Mouse (Mus musculus) embryonic facial prominence, embryonic 12.5 days (tissue): ENCODE measurements around the gene H2-Aa. TPM values are rescaled to one million over a fixed set of nuclear protein-coding genes. Genes with fewer than 3 reads are reported as not detected.

Experiments
- ATAC-seq: fragments of 200-750 bp; cut with Nextera tagmentation; 2 replicates; pipeline ENCODE4 v1.8.0; 2017; ENCODE audit not compliant: insufficient number of reproducible peaks, insufficient read depth, low FRiP score, low TSS enrichment
- H3K27ac ChIP-seq: fragments of 300-500 bp; sonication (generic); 2 replicates; pipeline ENCODE4 v1.5.1; 2016; ENCODE audit warnings: mild to moderate bottlenecking
- H3K27me3 ChIP-seq: fragments of 300-500 bp; sonication (generic); 2 replicates; pipeline ENCODE4 v1.6.1; 2016; ENCODE audit warnings: mild to moderate bottlenecking, moderate library complexity
- H3K36me3 ChIP-seq: fragments of 300-500 bp; sonication (generic); 2 replicates; pipeline ENCODE4 v1.6.1; 2016; ENCODE audit warnings: mild to moderate bottlenecking
- H3K4me1 ChIP-seq: fragments of 300-500 bp; sonication (generic); 2 replicates; pipeline ENCODE4 v1.6.1; 2016
- H3K4me2 ChIP-seq: fragments of 300-500 bp; sonication (generic); replicated peaks from 2 replicates; pipeline ENCODE4 v1.6.1; 2016; ENCODE audit warnings: mild to moderate bottlenecking, moderate library complexity
- H3K4me3 ChIP-seq: fragments of 300-500 bp; sonication (generic); 2 replicates; pipeline ENCODE4 v1.5.1; 2016; ENCODE audit warnings: mild to moderate bottlenecking
- H3K9ac ChIP-seq: fragments of 300-500 bp; sonication (generic); 2 replicates; pipeline ENCODE4 v1.6.1; 2016; ENCODE audit warnings: mild to moderate bottlenecking, moderate library complexity
- H3K9me3 ChIP-seq: fragments of 300-500 bp; sonication (generic); 2 replicates; pipeline ENCODE4 v1.6.1; 2016; ENCODE audit warnings: mild to moderate bottlenecking, moderate library complexity
- whole genome bisulfite sequencing: fragments of 180-500 bp; shearing (Covaris S2); methylation state at CpG from one replicate; pipeline ENCODE4 v1.1.7; 2016; 5-methylcytosine and 5-hydroxymethylcytosine counted together
- polyA plus RNA-seq: library from polyadenylated mRNA; unstranded; fragments of >200 nt; fragmentation: Nextera tagmentation; extraction: Ambion mirVana; gene quantifications from 2 replicates; pipeline ENCODE4 v1.2.1, GENCODE M21; 2016

The H2-Aa gene
- polyA plus RNA-seq, 1 experiment from 2014 or later, result 0.19 TPM

DNA sequence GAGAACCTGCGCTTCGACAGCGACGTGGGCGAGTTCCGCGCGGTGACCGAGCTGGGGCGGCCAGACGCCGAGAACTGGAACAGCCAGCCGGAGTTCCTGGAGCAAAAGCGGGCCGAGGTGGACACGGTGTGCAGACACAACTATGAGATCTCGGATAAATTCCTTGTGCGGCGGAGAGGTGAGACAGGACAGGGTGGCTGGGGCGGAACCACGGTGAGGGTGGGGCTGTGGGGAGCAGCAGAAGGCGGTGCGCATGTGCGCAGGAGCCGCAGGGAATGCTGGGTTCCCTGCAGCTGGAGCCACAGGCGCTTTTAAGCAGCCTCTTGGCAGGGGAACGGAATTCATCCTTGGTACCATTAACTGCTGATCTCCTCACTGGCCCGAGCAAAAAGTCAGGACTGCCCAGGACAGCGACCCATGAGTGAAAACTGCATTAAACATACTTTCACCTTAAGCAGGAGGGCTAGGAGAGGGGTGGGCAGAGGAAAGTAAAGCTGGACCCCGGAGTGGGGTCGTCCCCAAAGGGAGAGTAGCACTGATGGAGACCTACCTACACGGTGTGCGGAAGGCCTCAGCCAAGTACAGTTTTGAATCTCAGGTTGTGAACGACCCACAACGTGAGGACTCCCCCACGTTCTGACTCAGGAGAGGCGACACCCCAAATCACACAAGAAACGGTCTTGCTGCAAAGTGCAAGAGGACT is 22.2 kb upstream of the H2-Aa start:
- Histone ChIP-seq H3K4me1 (0 out of 2 replicates have a peak, but pooled peaks cover 2% of the 10 kb centered on the region), H3K27me3 (0 out of 2 replicates have a peak, but pooled peaks cover 3% of the 10 kb centered on the region), H3K36me3 (no peaks in the 10 kb centered on the region), H3K9ac (peak overlapping the region; percentile 59), H3K27ac (0 out of 2 replicates have a peak overlapping the region, but pooled peaks have one; percentile 6), H3K9me3 (no peaks in the 10 kb centered on the region), H3K4me2 (peak overlapping the region; percentile 67), H3K4me3 (peak overlapping the region; percentile 55)
- ATAC-seq, result peak; percentile 68; the same call in 1 of the 2 replicates
- WGBS, result 24% methylated on average over 38 of the region's 38 CpGs

DNA sequence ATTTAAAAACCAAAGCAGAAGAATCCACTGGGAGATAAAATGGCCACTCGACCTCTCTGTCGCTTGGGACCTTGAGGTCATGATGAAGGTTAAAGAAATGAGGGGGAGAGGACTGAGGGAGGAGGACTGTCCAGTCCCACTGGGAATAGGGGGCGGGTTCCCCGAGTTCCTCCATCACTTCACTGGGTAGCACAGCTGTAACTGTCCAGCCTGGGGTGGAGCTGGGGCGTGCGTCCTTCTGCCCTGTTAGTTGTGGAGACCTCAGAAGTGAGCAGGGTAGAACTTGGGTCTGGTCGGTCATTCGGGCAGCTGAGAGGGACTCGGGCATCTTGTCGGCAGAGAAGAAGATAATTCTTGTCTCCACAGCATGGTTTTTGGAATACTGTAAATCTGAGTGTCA is 21.6 kb upstream of the H2-Aa start:
- 27% methylated on average over 10 of the region's 10 CpGs for WGBS
- Histone ChIP-seq H3K4me1 (0 out of 2 replicates have a peak, but pooled peaks cover 2% of the 10 kb centered on the region), H3K9me3 (no peaks in the 10 kb centered on the region), H3K27me3 (0 out of 2 replicates have a peak, but pooled peaks cover 3% of the 10 kb centered on the region), H3K4me3 (peak overlapping the region; percentile 55), H3K9ac (peak overlapping the region; percentile 59), H3K4me2 (peak overlapping the region; percentile 67), H3K36me3 (no peaks in the 10 kb centered on the region), H3K27ac (0 out of 2 replicates have a peak overlapping the region, but pooled peaks have one; percentile 6)
- ATAC-seq, result no peak

DNA sequence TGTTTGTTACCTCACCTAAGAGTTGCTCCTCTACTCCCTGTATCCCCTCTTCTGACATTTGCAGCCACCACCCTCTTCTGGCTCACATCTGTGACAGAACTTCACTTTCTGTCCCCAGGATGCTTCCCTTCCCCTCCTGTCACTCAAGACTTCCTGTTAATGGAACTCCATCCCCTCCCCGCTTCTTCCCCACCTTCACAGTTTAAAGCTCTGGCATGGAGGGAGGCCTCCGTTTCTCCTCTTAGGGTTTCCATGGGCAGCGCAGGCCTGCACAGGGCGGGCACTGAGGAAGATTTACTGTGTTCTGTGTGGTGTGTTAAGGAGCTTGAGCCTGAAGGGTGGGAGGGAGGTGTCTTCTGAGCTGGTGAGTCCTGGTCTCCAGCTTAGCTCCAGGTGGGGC is 20.5 kb upstream of the H2-Aa start:
- Histone ChIP-seq H3K27ac (no peak overlapping the region), H3K9me3 (no peaks in the 10 kb centered on the region), H3K4me3 (no peak overlapping the region), H3K36me3 (no peaks in the 10 kb centered on the region), H3K27me3 (0 out of 2 replicates have a peak, but pooled peaks cover 3% of the 10 kb centered on the region), H3K9ac (no peak overlapping the region), H3K4me2 (no peak overlapping the region), H3K4me1 (0 out of 2 replicates have a peak, but pooled peaks cover 2% of the 10 kb centered on the region)
- WGBS, result 72% methylated on average over 4 of the region's 4 CpGs
- ATAC-seq, result no peak

DNA sequence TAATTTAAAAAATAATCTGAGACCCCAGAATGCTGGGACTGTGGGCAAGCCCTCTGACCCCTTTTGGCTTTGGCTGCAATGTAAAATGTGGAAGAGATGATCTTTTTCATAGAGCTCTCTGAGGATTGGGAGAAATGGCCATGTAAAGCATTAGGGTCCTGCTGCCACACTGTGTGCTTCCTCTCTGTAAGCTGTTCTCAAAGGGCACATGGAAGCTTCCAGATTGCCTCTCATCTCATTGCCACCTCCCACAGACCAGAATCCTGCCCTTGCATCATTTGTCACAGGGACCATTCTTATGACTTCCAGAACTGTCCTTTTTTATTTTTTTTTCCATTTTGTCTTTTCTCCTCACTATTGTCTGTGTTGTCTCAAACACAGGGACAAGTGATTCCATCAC is 19.6 kb upstream of the H2-Aa start:
- Histone ChIP-seq H3K27ac (no peak overlapping the region), H3K4me3 (no peak overlapping the region), H3K4me2 (no peak overlapping the region), H3K36me3 (no peaks in the 10 kb centered on the region), H3K4me1 (0 out of 2 replicates have a peak, but pooled peaks cover 2% of the 10 kb centered on the region), H3K27me3 (0 out of 2 replicates have a peak, but pooled peaks cover 3% of the 10 kb centered on the region), H3K9ac (no peak overlapping the region), H3K9me3 (no peaks in the 10 kb centered on the region)
- no peak for ATAC-seq

DNA sequence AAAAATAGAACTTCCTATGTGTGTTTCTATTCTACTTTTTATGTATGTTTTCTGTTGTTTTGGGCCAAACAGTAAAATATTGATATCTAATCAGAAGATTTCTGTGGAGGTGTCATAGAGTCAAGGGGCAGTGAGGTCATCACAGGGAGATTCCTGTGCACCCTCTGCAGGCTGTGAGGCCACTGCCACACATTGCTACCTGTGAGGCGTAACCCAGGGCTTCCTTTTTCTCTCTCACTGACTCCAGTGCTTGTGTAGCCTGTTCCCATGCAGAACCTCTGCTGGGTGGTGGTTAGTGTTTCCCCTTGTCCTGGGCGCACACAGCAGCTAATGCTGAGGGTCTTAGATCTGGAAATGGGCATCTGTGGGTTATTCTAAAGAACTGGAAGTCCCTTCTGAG is 18.8 kb upstream of the H2-Aa start:
- WGBS, result 84% methylated on average over 2 of the region's 2 CpGs
- no peak overlapping the region for H3K9ac ChIP-seq
- H3K4me2 ChIP-seq, result no peak overlapping the region
- H3K4me1 ChIP-seq, result 0 out of 2 replicates have a peak, but pooled peaks cover 2% of the 10 kb centered on the region
- no peak for ATAC-seq
- H3K4me3 ChIP-seq, result no peak overlapping the region
- no peak overlapping the region for H3K27ac ChIP-seq
- H3K9me3 ChIP-seq, result no peaks in the 10 kb centered on the region
- H3K27me3 ChIP-seq, result 0 out of 2 replicates have a peak, but pooled peaks cover 3% of the 10 kb centered on the region
- no peaks in the 10 kb centered on the region for H3K36me3 ChIP-seq

DNA sequence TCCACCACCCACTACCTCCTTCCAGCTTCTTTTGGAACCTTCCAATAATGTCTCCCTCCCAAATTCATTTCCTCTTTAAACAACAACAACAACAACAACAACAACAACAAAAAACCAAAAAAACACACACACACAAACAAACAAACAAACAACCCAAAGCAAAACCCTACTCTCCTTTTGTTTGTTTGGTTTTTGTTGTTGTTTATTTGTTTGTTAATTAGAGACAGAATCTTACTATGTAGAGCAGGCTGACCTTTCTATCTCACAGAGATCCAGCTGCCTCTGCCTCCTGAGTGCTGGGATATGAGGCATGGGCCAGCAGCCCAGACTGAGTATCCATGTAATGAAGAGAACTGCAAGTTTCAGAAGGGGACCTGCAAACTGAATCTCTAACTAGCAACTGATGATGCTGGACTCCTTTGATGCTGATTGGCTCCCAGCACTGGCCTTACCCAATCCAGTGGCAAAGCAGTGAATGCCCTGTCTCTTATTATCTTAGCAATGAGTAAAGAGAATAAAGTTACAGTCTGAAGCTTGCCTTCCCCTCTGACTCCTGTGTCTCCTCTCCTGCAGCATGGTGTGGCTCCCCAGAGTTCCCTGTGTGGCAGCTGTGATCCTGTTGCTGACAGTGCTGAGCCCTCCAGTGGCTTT is 17.9 kb upstream of the H2-Aa start, which contains the start of gene H2-Eb1:
Gene H2-Eb1 (plus strand): TSS at position 488 of the 651 bp plus-strand sequence.
- no peaks in the 10 kb centered on the region for H3K9me3 ChIP-seq
- H3K4me3 ChIP-seq, result no peak within 1 kb of the TSS
- no peaks in the 10 kb centered on the region for H3K36me3 ChIP-seq
- no peak within 1 kb of the TSS for H3K4me2 ChIP-seq
- H3K9ac ChIP-seq, result no peak within 1 kb of the TSS
- 0 out of 2 replicates have a peak, but pooled peaks cover 2% of the 10 kb centered on the region for H3K4me1 ChIP-seq
- 0 out of 2 replicates have a peak, but pooled peaks cover 3% of the 10 kb centered on the region for H3K27me3 ChIP-seq
- no peak within 1 kb of the TSS for H3K27ac ChIP-seq
- ATAC-seq, result peak; percentile 68; the same call in 1 of the 2 replicates

DNA sequence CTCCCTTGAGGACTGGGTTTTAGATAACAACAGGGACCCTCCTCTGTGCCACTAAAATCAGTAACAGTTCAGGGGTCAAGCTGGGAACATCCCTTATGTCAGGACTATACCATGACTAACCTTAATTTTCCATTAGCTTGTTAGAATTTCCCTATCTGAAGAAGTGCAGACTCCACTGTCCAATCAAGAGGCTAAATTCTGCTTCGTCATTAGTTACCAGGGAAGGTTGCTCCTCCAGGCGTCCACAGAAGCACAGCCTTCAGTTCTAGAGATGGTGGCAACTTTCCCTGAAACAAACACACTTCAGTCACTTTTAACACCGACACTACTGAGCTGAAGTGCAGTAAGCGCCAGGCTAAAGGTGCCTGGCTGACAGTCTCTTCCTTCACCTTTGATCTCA is 17.1 kb upstream of the H2-Aa start:
- Histone ChIP-seq H3K36me3 (no peaks in the 10 kb centered on the region), H3K27ac (no peak overlapping the region), H3K9ac (no peak overlapping the region), H3K9me3 (no peaks in the 10 kb centered on the region), H3K4me3 (no peak overlapping the region), H3K4me1 (0 out of 2 replicates have a peak, but pooled peaks cover 2% of the 10 kb centered on the region), H3K4me2 (no peak overlapping the region), H3K27me3 (0 out of 2 replicates have a peak, but pooled peaks cover 3% of the 10 kb centered on the region)
- ATAC-seq, result no peak
- WGBS, result 19% methylated on average over 4 of the region's 4 CpGs

DNA sequence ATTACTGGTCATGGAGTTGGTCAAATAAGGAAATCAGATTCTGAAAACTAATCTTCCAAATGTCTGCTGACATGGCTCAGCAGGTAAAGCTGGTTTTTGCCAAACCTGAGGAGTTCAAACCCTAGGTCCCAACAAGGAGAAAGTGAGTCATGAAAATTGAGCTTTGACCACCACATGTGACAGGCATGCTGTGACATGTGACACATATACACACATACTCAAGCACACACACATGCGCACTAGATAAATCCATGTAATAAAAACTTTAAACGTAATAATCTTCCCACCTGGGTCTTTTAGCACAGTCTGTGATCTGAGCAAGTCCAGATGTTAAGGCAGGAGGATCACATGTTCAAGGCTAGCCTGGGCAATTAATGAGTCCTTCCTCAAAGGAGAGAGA is 16.2 kb upstream of the H2-Aa start:
- Histone ChIP-seq H3K36me3 (no peaks in the 10 kb centered on the region), H3K4me1 (no peaks in the 10 kb centered on the region), H3K9ac (no peak overlapping the region), H3K27me3 (0 out of 2 replicates have a peak, but pooled peaks cover 3% of the 10 kb centered on the region), H3K9me3 (no peaks in the 10 kb centered on the region), H3K4me3 (no peak overlapping the region), H3K27ac (no peak overlapping the region), H3K4me2 (no peak overlapping the region)
- ATAC-seq, result no peak
- WGBS, result 83% methylated on average over 2 of the region's 2 CpGs

DNA sequence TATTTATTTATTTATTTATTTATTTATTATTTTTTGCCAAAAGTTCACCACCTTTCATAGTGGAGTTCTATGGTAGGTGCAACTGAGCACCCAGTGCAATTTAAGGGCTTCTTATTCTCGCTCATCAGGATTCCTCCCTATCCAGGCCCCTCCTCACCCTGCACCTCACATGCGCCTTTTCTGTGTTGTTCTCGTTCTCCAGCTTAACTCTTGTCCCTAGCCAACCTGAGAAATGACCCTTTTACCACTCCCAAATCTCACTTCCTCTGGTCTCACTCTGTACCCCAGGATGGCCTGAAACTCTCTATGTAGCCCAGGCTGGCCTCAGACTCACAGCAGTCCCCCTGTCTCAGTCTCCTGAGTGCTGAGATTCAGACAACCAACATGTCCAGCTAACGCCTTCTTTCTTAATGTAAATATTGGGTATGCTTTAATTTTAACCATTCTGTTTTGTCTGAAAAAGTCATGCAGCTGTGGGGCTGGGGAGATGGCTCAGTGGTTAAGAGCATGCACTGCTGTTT is 14.1 kb upstream of the H2-Aa start:
- ATAC-seq, result no peak
- no peaks in the 10 kb centered on the region for H3K4me1 ChIP-seq
- no peak overlapping the region for H3K4me2 ChIP-seq
- no peak overlapping the region for H3K4me3 ChIP-seq
- H3K27ac ChIP-seq, result no peak overlapping the region
- H3K36me3 ChIP-seq, result no peaks in the 10 kb centered on the region
- no peaks in the 10 kb centered on the region for H3K9me3 ChIP-seq
- no peaks in the 10 kb centered on the region for H3K27me3 ChIP-seq
- 85% methylated on average over 4 of the region's 4 CpGs for WGBS
- no peak overlapping the region for H3K9ac ChIP-seq

DNA sequence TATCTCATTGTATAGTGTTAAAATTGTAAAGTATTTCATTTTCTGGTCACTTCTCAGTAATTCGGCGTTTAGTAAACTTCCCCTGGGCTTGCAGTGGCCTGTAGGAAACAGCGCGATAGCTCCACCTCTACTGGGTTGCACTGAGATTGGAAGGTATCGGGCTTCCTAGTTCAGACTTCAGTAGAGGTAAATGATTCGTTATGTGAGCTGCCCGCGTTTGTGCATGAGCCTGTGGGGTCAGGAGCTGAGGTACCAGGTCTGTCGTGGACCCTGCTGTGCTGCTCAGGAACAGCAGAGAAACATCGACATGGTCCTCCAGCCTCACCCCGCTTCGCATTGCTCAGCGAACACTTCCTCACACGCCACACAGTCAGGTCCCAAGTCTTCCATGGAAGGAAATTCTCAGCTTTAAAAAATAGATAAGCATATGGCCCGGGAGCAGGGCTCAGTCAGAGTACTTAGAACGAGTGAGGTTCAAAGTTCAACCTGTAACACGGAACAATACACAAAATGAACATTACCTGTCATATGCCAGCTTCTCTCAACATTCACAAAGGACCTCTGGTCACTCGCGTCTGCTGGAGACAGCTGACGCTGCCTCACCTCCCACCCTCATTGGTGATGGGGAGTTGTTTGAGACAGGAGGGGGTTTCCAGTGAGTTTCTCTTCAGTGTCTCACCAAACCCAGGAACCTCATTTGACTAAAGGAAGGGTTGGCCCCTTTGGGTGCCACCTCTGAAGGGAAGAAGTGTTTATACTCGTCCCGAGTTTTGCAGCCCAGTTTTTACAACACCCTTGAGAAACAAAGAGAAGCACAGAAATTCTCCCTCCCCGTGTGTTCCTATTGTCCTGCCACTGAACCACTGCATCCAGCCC is 13.3 kb upstream of the H2-Aa start:
- Histone ChIP-seq H3K9me3 (no peaks in the 10 kb centered on the region), H3K4me1 (no peaks in the 10 kb centered on the region), H3K4me2 (no peak overlapping the region), H3K9ac (no peak overlapping the region), H3K27me3 (no peaks in the 10 kb centered on the region), H3K36me3 (no peaks in the 10 kb centered on the region), H3K27ac (no peak overlapping the region), H3K4me3 (no peak overlapping the region)
- WGBS, result 75% methylated on average over 23 of the region's 23 CpGs
- ATAC-seq, result no peak

DNA sequence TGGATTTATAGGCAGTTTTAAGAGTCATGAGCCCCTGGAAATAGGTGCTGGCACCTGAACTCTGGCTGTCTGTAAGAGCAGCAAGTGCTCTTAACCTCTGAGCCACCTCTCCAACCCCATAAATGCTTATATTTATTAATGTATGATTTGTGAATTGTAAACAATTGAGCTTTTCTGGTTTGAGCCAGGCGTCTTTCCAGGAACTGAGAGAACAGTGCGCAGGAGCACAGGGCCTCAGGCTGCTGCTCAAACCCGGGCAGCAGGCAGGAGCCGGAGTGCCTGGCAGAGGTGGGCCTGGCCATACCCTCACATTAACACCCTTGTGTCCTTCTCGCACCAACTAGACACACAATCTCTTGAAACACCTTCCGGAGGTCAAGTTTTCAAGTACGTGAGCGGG is 12.4 kb upstream of the H2-Aa start:
- Histone ChIP-seq H3K27ac (no peak overlapping the region), H3K9ac (no peak overlapping the region)
- 90% methylated on average over 8 of the region's 8 CpGs for WGBS

More for the DNA sequence above, 12.4 kb upstream of the H2-Aa start:
- H3K4me2 ChIP-seq, result no peak overlapping the region
- H3K36me3 ChIP-seq, result no peaks in the 10 kb centered on the region
- H3K4me3 ChIP-seq, result no peak overlapping the region
- H3K9me3 ChIP-seq, result no peaks in the 10 kb centered on the region
- ATAC-seq, result no peak
- H3K4me1 ChIP-seq, result no peaks in the 10 kb centered on the region
- H3K27me3 ChIP-seq, result no peaks in the 10 kb centered on the region
